Mouse (Mus musculus) B cell, adult (primary cell): ENCODE measurements around the gene Smok3b. TPM values are rescaled to one million over a fixed set of nuclear protein-coding genes. Genes with fewer than 3 reads are reported as not detected.

ENCODE experiments used
- total RNA-seq: library from RNA; stranded (reverse); gene quantifications from 4 replicates; pipeline ENCODE4 v1.2.4, GENCODE M21; 2023; ENCODE audit not compliant: inconsistent age

The Smok3b gene
- total RNA-seq, result not detected in 4 replicates

DNA sequence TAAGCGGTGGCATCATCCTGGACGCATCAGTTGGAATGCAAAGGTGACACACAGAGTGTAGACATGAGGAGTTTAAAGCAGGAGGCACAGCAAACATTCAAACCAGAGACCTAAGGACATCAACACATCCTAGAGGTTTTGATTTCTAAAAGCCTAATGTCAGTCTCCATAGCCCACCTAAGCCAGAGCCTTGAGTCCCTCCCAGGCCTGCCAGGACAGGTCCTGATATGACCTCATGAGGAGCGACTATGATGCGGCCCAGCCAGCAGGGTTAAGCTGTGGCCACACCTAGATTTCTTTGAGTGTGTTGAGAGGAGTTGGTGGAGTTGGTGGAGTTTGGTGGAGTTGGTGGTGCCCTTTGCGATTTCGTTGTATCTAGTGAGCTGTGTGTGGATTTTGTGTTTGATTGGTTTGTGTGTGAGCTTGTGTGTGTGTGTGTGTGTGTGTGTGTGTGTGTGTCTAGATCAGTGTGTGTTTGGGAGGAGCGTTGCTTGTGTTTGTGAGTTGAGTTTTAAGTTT, at the start of gene Smok3b, which contains the start of gene Smok3a:
Gene Smok3b, plus strand, starts transcription at position 469 of the 519 bp plus-strand sequence.
Gene Smok3a, plus strand, starts transcription at position 301 of the 519 bp plus-strand sequence.

DNA sequence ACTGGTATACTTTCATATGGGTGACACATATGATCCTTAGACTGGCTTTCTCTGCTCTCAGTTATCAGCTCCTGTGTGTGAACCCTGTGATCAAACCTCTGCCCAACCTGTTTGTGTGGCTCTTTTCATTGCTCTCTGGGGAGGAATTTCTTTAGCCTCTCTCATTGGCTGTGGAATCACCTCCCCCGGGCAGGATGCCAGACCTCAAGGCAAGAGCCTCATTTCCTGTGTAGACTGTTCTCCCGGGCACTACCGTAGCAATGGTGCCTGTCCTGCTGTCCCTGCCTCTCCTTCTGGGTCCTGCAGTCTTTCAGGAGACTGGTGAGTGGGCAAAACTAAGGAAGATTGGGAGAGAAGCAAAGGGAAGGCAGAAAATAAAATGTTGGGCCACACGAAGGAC, 39.9 kb upstream of the Smok3b start, which contains the start of gene Azgp1:
Gene Azgp1, plus strand, starts transcription at position 221 of the 400 bp plus-strand sequence.

DNA sequence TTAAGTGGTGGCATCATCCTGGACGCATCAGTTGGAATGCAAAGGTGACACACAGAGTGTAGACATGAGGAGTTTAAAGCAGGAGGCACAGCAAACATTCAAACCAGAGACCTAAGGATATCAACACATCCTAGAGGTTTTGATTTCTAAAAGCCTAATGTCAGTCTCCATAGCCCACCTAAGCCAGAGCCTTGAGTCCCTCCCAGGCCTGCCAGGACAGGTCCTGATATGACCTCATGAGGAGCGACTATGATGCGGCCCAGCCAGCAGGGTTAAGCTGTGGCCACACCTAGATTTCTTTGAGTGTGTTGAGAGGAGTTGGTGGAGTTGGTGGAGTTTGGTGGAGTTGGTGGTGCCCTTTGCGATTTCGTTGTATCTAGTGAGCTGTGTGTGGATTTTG, 31.7 kb downstream of the Smok3b start, which contains the start of gene Smok3c:
Gene Smok3c, plus strand, starts transcription at position 301 of the 400 bp plus-strand sequence.

DNA sequence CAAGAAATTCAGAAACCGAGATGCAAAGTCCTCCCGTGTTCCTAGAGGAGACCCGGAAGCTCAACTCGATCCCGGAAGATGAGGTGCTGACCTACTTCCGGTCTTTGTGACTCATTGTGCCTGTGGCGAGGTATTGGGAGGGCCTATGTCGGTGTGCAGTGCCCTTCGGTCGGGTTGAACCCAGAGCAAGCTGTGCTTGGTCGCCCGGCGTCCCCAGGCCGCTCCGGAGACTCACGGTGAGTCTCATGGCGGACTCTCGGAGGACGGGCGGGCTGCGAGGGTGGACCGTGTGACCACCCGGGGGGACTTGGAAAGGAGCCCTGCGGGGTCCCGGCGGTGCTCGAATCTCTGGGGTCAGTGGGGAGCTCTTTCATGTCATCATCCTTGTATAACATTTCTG, 63.8 kb downstream of the Smok3b start, which contains the start of gene Zkscan1:
Gene Zkscan1, plus strand, starts transcription at position 89 of the 400 bp plus-strand sequence.

Other genes with a start within 250 kb of the Smok3b start
- gene Ppp1r35, start 242.6 kb upstream of the Smok3b start, total RNA-seq, result 19.3 to 26.7 TPM (median 22.2 TPM) in 4 replicates
- 82.8 to 102 TPM (median 90.4 TPM) in 4 replicates for gene Mepce, start 233.8 kb upstream of the Smok3b start, total RNA-seq
- gene Zcwpw1, start 233.6 kb upstream of the Smok3b start, total RNA-seq, result 19.2 to 24.6 TPM (median 22.6 TPM) in 4 replicates
- gene Pilra, start 185.1 kb upstream of the Smok3b start, total RNA-seq, result 1.3 to 3.1 TPM (median 1.7 TPM) in 4 replicates
- gene Pilrb1, start 163.3 kb upstream of the Smok3b start, total RNA-seq, result 1.3 to 3.3 TPM (median 1.5 TPM) in 4 replicates
- gene Pilrb2, start 149.6 kb upstream of the Smok3b start, total RNA-seq, result 1.1 to 2.5 TPM (median 1.6 TPM) in 3 of 4 replicates, not detected in the other
- gene Cyp3a13, start 99.8 kb upstream of the Smok3b start, total RNA-seq, result not detected in 4 replicates
- gene Gjc3, start 58.3 kb upstream of the Smok3b start, total RNA-seq, result not detected in 4 replicates
- not detected in 4 replicates for gene Azgp1, start 39.9 kb upstream of the Smok3b start, total RNA-seq
- gene Smok3a, start 168 bp upstream of the Smok3b start, total RNA-seq, result not detected in 4 replicates
- gene Smok3c, start 31.8 kb downstream of the Smok3b start, total RNA-seq, result not detected in 4 replicates
- 15.6 to 18.0 TPM (median 17.9 TPM) in 4 replicates for gene Zkscan1, start 63.7 kb downstream of the Smok3b start, total RNA-seq
- 8.6 to 10.5 TPM (median 9.9 TPM) in 4 replicates for gene Zscan21, start 95.5 kb downstream of the Smok3b start, total RNA-seq
- 8.8 to 11.8 TPM (median 10.7 TPM) in 4 replicates for gene Zfp113, start 134.3 kb downstream of the Smok3b start, total RNA-seq
- gene Cops6, start 139.6 kb downstream of the Smok3b start, total RNA-seq, result 50.0 to 62.1 TPM (median 51.4 TPM) in 4 replicates
- gene Ap4m1, start 150.6 kb downstream of the Smok3b start, total RNA-seq, result 34.6 to 44.5 TPM (median 37.7 TPM) in 4 replicates
- 55.9 to 62.7 TPM (median 57.4 TPM) in 4 replicates for gene Mcm7, start 151.0 kb downstream of the Smok3b start, total RNA-seq
- gene Taf6, start 166.0 kb downstream of the Smok3b start, total RNA-seq, result 31.7 to 37.3 TPM (median 32.3 TPM) in 4 replicates
- 13.7 to 21.1 TPM (median 17.0 TPM) in 4 replicates for gene Cnpy4, start 166.1 kb downstream of the Smok3b start, total RNA-seq
- 1.1 to 1.7 TPM (median 1.6 TPM) in 3 of 4 replicates, not detected in the other for gene Mblac1, start 172.9 kb downstream of the Smok3b start, total RNA-seq
- not detected in 4 replicates for gene Nxpe5, start 204.5 kb downstream of the Smok3b start, total RNA-seq
- 31.8 to 44.5 TPM (median 38.9 TPM) in 4 replicates for gene Lamtor4, start 234.1 kb downstream of the Smok3b start, total RNA-seq
- gene BC037034, start 242.6 kb downstream of the Smok3b start, total RNA-seq, result 54.8 to 62.4 TPM (median 56.6 TPM) in 4 replicates